Mouse (Mus musculus) thymus, postnatal 0 days (tissue): Measurements from ENCODE around the gene Mc3r. TPM values are rescaled to one million over a fixed set of nuclear protein-coding genes. Genes with fewer than 3 reads are reported as not detected.

Experiments used
- DNase-seq: peaks from one replicate; pipeline ENCODE4 v3.0.0-alpha.2; 2015; ENCODE audit warnings: low spot score
- polyA plus RNA-seq: library from polyadenylated mRNA; unstranded; fragments of >200 nt; fragmentation: Nextera tagmentation; extraction: Ambion mirVana; gene quantifications from 2 replicates; pipeline ENCODE4 v1.2.1, GENCODE M21; 2015

Gene Mc3r
- polyA plus RNA-seq: not detected in 2 replicates

- peak; percentile 8 for DNase-seq
Observed at GRCm38 (mm10) chr2:172248106-172248764, at the start of gene Mc3r. Gene Mc3r, plus strand, starts transcription at chr2:172248492.

- no peak for DNase-seq
Observed at GRCm38 (mm10) chr2:172201998-172202780, 46.1 kb upstream of the Mc3r start.

GRCm38 (mm10) chr2:172207003-172207402 lies 41.3 kb upstream of the Mc3r start:
- peak; percentile 17 for DNase-seq

DNA sequence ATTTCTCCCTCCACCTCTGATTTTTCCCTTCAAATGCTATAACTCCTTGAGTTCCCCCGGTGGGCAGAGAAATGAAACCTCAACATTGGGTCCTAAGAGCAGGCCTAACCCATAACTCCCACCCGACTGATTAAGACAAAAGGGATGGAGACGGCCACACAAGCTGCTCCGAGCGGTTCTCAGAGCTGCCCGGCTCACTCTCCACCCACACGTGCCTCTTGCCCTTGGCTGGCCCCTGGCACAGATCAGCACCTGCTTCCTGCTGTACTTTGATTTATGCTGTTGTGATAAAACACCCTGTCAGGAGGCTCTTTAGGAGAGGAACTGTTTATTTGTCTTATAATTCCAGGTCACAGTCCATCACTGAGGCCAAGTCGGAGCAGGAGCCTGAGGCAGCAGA lies 34.8 kb upstream of the Mc3r start:
- DNase-seq: no peak

DNA sequence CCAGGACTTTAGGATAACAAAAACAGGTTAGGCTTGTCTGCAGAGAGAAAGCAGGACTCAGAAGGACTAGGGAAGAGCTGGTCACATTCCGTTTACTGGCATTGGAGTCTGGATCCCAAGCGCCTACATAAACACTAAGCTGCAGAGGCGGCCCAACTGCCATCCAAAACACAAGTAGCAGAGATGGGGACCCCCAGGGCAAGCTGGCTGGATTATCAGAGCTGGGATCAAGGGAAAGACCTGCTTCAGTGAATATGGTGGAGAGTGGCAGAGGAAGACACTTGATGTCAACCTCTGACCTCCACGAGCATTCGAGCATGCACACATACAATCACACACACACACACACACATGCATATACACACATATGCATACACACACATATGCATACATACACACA lies 34.0 kb upstream of the Mc3r start:
- no peak for DNase-seq

DNA sequence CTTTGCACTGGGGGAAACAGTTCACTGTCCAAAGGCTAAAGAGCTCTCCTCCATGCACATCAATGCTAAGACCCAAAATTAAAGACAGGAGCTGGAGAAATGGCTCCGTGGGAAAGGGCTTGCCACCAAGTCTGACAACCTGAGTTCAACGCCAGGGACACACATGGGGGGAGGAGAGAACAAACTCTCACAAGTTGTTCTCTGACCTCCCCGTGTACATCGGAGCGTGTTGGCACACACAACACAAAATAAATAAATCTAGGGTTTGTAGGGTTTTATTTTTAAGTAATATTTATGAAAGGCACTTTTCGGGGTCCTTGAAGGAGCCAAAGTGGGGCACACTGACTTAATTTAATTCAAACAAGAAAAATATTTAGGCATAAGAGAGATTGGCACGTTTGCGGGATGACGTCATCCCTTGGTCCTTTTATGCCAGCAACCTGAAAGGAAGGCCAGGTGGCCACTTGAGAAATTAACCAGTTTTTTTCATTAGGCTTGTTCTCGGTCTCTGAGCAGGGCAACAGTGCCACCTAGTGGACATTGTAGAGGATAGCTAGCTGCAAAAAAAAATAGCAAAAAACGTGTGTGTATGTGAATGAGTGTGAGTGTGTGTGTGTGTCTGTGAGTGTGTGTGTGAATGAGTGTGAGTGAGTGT lies 32.7 kb upstream of the Mc3r start:
- DNase-seq: peak; percentile 52

DNA sequence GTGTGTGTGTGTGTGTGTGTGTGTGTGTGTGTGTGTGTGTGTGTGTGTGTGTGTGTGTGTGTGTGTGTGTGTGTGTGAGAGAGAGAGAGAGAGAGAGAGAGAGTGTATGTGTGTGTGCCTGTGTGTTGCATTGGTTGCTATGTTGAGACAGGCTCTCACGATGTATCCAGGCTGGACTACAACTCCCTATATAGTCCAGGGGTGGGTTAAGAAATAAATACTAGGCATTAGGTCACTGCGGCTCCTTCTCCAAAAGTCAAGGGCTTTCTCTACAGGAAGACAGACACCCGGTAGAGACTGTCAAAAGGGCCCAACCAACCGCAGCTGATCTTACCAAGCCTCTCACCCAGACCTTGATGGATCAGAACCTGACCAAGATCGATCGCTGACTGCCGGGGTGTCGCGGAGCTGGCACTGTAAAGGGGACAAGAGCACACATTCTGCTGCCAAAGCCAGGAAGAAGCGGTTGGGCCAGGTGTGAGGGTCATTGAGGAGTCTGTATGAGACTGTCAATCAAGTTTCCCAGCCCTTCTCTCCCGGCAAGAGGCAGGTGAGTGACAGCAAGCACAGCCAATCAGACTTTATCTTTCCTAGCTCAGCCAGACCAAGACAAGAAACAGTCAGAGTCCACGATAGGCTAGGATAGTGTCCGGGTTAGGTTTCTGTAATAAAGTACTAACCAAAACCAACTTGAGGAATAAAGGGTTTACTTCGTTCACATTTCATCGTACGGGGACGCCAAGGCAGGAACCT lies 32.0 kb upstream of the Mc3r start:
- DNase-seq: no peak

- DNase-seq: no peak
Observed at GRCm38 (mm10) chr2:172217886-172218285, 30.4 kb upstream of the Mc3r start.

DNA sequence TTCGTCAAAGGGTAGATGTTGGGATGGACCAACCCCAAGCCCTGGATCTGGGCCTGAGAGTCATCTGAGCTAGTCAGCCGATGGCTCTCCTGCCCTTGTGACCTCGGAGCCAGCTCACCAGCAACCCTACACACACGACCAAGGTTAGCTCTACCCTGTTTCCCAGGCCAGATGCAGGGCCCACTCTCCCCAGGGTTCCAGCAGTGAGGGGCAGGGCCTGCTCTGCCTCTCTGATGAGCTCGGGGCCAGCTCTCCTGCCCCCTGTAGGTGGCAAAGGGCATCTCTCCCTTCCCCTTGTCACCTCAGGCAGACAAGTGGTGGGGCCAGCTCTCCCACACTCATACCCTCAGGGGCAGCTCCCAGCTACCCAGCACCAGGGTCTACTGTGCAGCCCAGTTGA lies 29.1 kb upstream of the Mc3r start:
- DNase-seq: no peak

GRCm38 (mm10) chr2:172221656-172222393 lies 26.5 kb upstream of the Mc3r start:
- peak; percentile 51 for DNase-seq

DNA sequence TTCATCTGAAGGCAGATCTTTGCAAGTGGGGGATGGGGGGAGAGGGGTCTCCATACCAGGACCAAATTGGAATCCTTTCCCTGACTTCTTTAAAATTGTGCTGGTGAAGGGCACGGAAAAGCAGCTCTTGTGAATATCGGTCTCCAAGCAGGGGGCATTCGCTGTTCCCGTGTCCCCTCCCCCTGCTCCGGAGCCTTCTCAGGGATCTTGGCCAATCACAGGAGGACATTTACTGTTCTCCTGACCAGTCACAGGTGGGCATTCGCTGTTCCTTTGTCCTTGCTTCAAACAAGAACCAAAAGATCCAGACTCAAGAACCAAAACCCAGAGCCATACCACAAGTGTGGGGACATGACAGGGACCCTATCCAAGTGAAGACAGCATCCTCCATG lies 25.9 kb upstream of the Mc3r start:
- DNase-seq: no peak

GRCm38 (mm10) chr2:172222891-172223290 lies 25.4 kb upstream of the Mc3r start:
- no peak for DNase-seq

- no peak for DNase-seq
Observed at GRCm38 (mm10) chr2:172223451-172224200, 24.7 kb upstream of the Mc3r start.

GRCm38 (mm10) chr2:172226945-172227344 lies 21.3 kb upstream of the Mc3r start:
- DNase-seq: no peak

GRCm38 (mm10) chr2:172227808-172228207 lies 20.5 kb upstream of the Mc3r start:
- DNase-seq: no peak

DNA sequence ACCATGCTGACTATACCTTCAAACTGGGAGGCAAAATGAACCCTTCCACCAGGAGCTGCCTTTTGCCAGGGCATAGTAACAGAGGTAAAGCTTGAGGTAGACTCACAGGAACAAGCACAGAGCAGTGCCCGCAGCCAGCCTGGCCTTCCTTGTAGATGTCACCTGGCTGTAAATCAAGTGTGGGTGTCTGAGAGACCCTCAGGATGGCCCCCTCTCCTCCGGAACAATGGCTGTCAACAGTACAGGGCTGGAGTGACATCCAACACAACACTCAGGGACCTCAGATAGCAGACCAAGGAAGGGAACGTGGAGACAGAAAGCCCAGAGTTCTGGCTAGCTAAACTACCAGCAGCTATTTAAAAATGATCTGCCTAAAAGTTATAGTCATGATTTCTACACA lies 19.1 kb upstream of the Mc3r start:
- no peak for DNase-seq

DNA sequence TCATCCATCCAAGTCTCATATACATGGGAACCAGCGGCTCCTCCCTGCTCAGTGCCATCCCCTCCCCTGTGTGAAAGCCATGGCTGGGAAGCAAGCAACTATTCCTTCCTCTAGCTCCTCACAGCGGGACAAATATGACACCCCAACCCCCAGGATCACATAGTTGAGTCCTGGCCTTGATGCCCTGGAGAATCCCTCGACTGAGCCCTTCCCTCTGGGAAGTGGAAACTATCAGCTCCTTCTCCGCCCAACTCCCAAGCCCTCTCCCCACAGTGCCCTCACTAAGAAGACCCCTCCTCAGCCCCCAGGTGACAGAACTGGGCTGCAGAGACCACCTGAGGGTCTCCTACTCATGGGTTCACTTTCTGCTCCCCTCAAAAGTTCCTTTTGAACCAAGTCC lies 18.2 kb upstream of the Mc3r start:
- no peak for DNase-seq

GRCm38 (mm10) chr2:172238220-172238619 lies 10.1 kb upstream of the Mc3r start:
- DNase-seq: no peak

DNA sequence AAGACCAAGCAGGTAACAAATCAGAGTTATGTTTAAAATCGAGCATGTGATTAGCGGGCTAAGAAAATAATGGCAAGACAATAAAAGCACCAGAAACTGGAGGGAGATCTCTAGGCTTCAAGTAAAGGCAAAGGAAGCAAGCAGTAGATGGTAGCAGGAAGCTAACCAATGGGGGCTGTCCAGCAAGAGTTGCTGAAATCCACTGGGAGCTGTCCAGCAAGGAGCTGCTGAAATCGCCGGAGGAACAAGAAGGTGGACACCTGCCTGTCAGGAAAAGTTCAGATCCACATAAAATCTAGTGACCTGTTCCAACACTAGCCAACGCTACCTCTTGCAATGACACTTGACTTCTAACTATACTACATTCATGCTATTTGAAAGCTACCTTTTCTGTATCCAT lies 7.3 kb upstream of the Mc3r start:
- DNase-seq: peak; percentile 3

- DNase-seq: no peak
Observed at GRCm38 (mm10) chr2:172245497-172245896, 2.8 kb upstream of the Mc3r start.
